Mouse (Mus musculus): ENCODE data around the gene Myh14.

- TF ChIP-seq CEBPB (IDR thresholded peaks at IDR 0.05; ENCODE audit: low read depth) = no peak
- no peak for TF ChIP-seq CTCF (IDR thresholded peaks at IDR 0.05; ENCODE audit: control insufficient read depth, insufficient read depth, insufficient read length)
- no peak for TF ChIP-seq USF1 (IDR thresholded peaks at IDR 0.05; ENCODE audit: low read depth)
- no peak for TF ChIP-seq MAX (IDR thresholded peaks at IDR 0.05)
Measured at GRCm38 (mm10) chr7:44708574-44708973, 37.9 kb upstream of the Myh14 start, which contains the start of gene Izumo2.

All from C2C12 (cell line).